Mouse (Mus musculus) T-helper 2 cell (primary cell): Measurements from ENCODE around the gene Tmc3.

Experiments
- in situ Hi-C: fragments of 300-600 bp; cut with MboI, MseI; formaldehyde crosslinking; loops from one replicate; pipeline ENCODE4 v1.15.1; 2025; ENCODE audit warnings: high pct_unique_total_duplicates

Gene Tmc3

GRCm38 (mm10) chr7:83637781-83638583, 53.3 kb downstream of the Tmc3 start:
- in situ Hi-C loops, result no loop called here

- in situ Hi-C loops, result no loop called here
Observed at GRCm38 (mm10) chr7:83639084-83639483, 54.4 kb downstream of the Tmc3 start.

GRCm38 (mm10) chr7:83640581-83640980, 55.9 kb downstream of the Tmc3 start:
- in situ Hi-C loops, result loop anchor here (10.0 kb wide), 2 partner anchors 534 to 986 kb away; no protein-coding TSS in a partner anchor

GRCm38 (mm10) chr7:83641163-83641562, 56.4 kb downstream of the Tmc3 start:
- in situ Hi-C loops, result loop anchor here (10.0 kb wide), 2 partner anchors 534 to 986 kb away; no protein-coding TSS in a partner anchor

- in situ Hi-C loops, result loop anchor here (10.0 kb wide), 2 partner anchors 531 to 989 kb away; no protein-coding TSS in a partner anchor
Observed at GRCm38 (mm10) chr7:83643581-83643980, 58.9 kb downstream of the Tmc3 start.

- in situ Hi-C loops, result loop anchor here (10.0 kb wide), 2 partner anchors 530 to 990 kb away; no protein-coding TSS in a partner anchor
Observed at GRCm38 (mm10) chr7:83644761-83645160, 60.0 kb downstream of the Tmc3 start.

GRCm38 (mm10) chr7:83645476-83645875, 60.7 kb downstream of the Tmc3 start:
- in situ Hi-C loops, result loop anchor here (10.0 kb wide), 2 partner anchors 529 to 991 kb away; no protein-coding TSS in a partner anchor

GRCm38 (mm10) chr7:83648807-83649206, 64.1 kb downstream of the Tmc3 start:
- in situ Hi-C loops, result loop anchor here (10.0 kb wide), 2 partner anchors 526 to 994 kb away; no protein-coding TSS in a partner anchor

- in situ Hi-C loops, result loop anchor here (5.0 kb wide), 1 partner anchor 232 kb away; the partner anchor contains the start of genes Mesd and Tlnrd1
Observed at GRCm38 (mm10) chr7:83650638-83651037, 65.9 kb downstream of the Tmc3 start.

GRCm38 (mm10) chr7:83652498-83652897, 67.8 kb downstream of the Tmc3 start:
- in situ Hi-C loops, result loop anchor here (5.0 kb wide), 1 partner anchor 230 kb away; the partner anchor contains the start of genes Mesd and Tlnrd1

- in situ Hi-C loops, result loop anchor here (5.0 kb wide), 1 partner anchor 229 kb away; the partner anchor contains the start of genes Mesd and Tlnrd1
Observed at GRCm38 (mm10) chr7:83653605-83654051, 68.9 kb downstream of the Tmc3 start.

- in situ Hi-C loops, result loop anchor here (5.0 kb wide), 1 partner anchor 228 kb away; the partner anchor contains the start of genes Mesd and Tlnrd1
Observed at GRCm38 (mm10) chr7:83654196-83654595, 69.5 kb downstream of the Tmc3 start.

GRCm38 (mm10) chr7:83654938-83655630, 70.4 kb downstream of the Tmc3 start:
- in situ Hi-C loops, result loop anchor here (5.0 kb wide), 2 partner anchors 227 to 788 kb away; partner anchors contain the start of genes Mesd, Mex3b and Tlnrd1

GRCm38 (mm10) chr7:83658716-83659115, 74.0 kb downstream of the Tmc3 start:
- in situ Hi-C loops, result loop anchor here (5.0 kb wide), 1 partner anchor 791 kb away; the partner anchor contains the start of gene Mex3b

GRCm38 (mm10) chr7:83659159-83660065, 74.7 kb downstream of the Tmc3 start:
- in situ Hi-C loops, result loop anchor here (5.0 kb wide), 1 partner anchor 792 kb away; the partner anchor contains the start of gene Mex3b

GRCm38 (mm10) chr7:83660273-83660691, 75.6 kb downstream of the Tmc3 start:
- in situ Hi-C loops, result no loop called here

GRCm38 (mm10) chr7:83661031-83661430, 76.3 kb downstream of the Tmc3 start:
- in situ Hi-C loops, result no loop called here

- in situ Hi-C loops, result no loop called here
Observed at GRCm38 (mm10) chr7:83661763-83662162, 77.0 kb downstream of the Tmc3 start.

GRCm38 (mm10) chr7:83662711-83663375, 78.1 kb downstream of the Tmc3 start:
- in situ Hi-C loops, result no loop called here

- in situ Hi-C loops, result no loop called here
Observed at GRCm38 (mm10) chr7:83666087-83666595, 81.4 kb downstream of the Tmc3 start.
